Mouse (Mus musculus): ENCODE data around the gene Tubgcp5. TPM values are rescaled to one million over a fixed set of nuclear protein-coding genes. Genes with fewer than 3 reads are reported as not detected.

Tubgcp5 gene
- polyA plus RNA-seq, 1 experiment, result 25.0 TPM

Other genes starting within 250 kb of the Tubgcp5 start
- 20.5 and 33.1 TPM in 2 replicates for gene Siglech, start 26.0 kb upstream of the Tubgcp5 start, polyA plus RNA-seq (2012; rRNA removed)
- 56.4 and 62.3 TPM in 2 replicates for gene Cyfip1, start 47.6 kb downstream of the Tubgcp5 start, polyA plus RNA-seq (2012; rRNA removed)
- gene Nipa2, start 168.3 kb downstream of the Tubgcp5 start, polyA plus RNA-seq (2012; rRNA removed), result 24.8 and 25.8 TPM in 2 replicates
- 23.8 and 31.2 TPM in 2 replicates for gene Nipa1, start 225.8 kb downstream of the Tubgcp5 start, polyA plus RNA-seq (2012; rRNA removed)